Mouse (Mus musculus) left cerebral cortex, adult 8-10 months (tissue): ENCODE measurements around the gene Pros1. TPM values are rescaled to one million over a fixed set of nuclear protein-coding genes. Genes with fewer than 3 reads are reported as not detected.

Experiments
- microRNA-seq, 2 experiments: library from miRNA; unstranded; fragments of <30 nt; microRNA quantifications; one replicate each; pipeline ENCODE4 v1.2.0; 2022
- total RNA-seq, 4 experiments: library from RNA; stranded (reverse); gene quantifications; 2 replicates each; pipeline ENCODE4 v1.2.4; 2022

The Pros1 gene
- total RNA-seq, 4 experiments from 2014 or later = 10.3 to 17.0 (median 13.4) TPM

Small RNA genes within 50 kb of the gene (microRNA-seq; reads per million reads assigned to microRNA genes)
- 0 reads per million in 2 experiments for gene Gm25986

Other genes starting within 250 kb of the Pros1 start
- 10 to 100 TPM in 3 of 4 experiments, 1 to 10 TPM in 1; 9.6 to 13.7 (median 12.3) TPM for gene Nsun3, start 67.5 kb upstream of the Pros1 start, total RNA-seq
- not detected for gene Stx19, start 39.6 kb upstream of the Pros1 start, total RNA-seq
- 10 to 100 TPM in 3 of 4 experiments, 1 to 10 TPM in 1; 9.3 to 12.4 (median 11.1) TPM for gene Arl13b, start 7.3 kb upstream of the Pros1 start, total RNA-seq